Mouse (Mus musculus): ENCODE measurements around the gene Cntnap2.
"Not testable (repeated sequence)": the region's sequence is repeated elsewhere in the genome, so short reads cannot be mapped to it uniquely, and the experiment has no call there.

Cntnap2 gene

DNA sequence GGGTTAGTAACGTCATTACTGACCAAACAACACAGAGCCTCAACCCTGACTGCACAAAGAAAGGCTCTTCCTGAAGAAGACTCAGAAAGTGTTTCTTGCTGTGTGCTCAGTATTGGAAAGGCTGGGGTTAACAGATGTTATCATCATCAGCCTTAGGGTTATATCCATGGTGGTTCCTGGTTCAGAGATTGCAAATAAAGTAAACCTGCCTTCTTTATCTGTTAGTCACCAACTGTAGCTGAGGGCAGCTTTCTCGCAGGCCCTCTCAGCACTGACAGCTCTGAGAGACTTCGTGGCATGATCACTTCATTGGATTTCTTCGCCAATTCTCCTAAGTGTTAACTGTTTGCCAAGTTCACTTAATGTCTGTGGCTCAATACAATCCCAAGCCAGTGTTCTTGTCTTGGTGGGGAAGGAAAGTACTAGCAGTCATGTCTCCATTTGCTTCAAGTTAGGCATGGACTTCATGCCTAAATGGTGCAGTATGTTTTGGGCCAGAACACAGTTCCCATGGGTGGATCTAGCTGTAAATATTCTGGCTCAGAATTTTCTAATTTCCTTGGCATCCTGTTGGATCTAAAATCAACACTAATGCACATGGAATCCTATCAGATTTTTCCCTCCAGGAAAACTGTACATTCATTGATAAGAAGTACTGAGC is 2197.2 kb downstream of the Cntnap2 start:
- no peak for DNase-seq

- no peak for DNase-seq
These were observed 2197.9 kb downstream of the Cntnap2 start for GRCm38 (mm10) chr6:47256918-47257506.

- DNase-seq, result no peak
These were observed 2200.5 kb downstream of the Cntnap2 start for GRCm38 (mm10) chr6:47259626-47260114.

GRCm38 (mm10) chr6:47267236-47267635 is 2208.1 kb downstream of the Cntnap2 start:
- DNase-seq, result no peak

DNA sequence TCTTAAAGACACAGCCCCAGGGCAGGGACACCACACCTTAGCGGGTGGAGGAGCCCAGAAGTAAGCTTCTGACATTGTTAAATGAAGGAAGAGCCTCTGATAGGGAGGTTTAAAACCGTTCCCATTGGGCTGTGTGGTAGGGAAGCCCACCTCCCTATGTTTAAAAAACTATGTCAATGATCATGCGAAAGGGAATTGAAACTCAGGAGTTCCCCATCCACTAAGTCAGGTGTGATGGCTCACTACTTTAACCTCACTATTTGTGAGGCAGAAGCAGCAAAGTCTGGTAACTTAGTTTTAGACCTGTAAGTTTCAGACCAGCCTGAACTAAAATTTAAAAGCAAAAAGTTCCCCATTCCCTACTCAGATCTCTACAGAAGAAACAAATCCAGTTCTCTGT is 2210.3 kb downstream of the Cntnap2 start:
- no peak for DNase-seq

DNA sequence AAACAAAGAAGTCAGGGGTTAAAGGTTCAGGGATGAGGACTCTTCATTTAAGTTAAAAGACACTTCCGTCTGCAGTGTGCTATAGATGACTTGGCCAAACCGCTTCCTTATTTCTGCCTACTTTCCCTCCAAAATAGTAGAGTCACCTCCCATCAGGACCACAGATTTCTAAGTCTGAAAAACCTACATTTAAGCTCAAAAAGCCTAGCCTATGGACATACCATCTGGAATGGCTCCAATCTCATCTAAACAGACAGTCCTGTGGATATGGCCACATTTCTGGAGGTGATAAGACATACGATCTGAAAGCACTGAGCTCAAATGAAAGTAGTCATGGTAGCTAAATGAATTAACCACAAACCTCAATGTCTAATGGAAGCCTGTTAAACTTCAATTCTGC is 2212.4 kb downstream of the Cntnap2 start:
- no peak for DNase-seq

- no peak for DNase-seq
These were observed 2213.7 kb downstream of the Cntnap2 start for GRCm38 (mm10) chr6:47272606-47273575.

DNA sequence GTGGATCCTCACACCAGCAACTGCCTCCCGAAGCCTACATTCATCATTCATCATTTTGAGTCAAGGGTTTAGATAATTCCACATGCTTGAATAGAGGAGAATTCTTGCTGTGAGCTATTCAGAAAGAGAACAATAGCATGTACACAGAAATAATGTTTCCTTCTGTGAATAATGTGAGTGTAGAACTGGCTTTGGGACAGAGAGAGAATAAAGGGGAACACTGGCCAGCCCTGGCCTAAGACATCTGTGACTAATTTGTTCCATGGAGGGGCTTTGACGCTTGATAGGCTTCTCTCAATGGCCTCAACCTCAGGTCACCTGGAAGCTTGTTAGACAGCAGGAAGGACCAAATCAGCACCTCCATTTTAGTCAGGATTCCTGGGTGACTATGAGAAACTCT is 2215.9 kb downstream of the Cntnap2 start:
- no peak for DNase-seq

DNA sequence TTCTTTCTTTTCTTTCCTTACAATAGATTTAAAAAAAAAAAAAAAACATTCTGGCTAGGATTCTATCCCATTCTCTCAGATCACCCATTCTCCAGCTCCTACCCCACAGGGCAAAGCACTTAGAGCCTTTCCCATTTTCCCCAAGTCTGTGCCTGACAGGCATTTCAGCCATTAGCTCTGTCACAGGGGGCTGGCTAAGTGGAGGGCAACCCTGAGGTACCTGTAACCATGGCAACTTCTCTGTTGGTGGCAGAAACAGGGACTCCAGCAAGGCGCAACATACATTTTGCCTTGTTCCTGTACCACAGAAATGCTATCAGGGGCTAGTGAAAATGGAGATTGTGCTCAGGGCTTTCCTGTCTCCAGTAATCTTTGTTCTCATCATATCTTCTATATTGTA is 2220.0 kb downstream of the Cntnap2 start:
- DNase-seq, result no peak

DNA sequence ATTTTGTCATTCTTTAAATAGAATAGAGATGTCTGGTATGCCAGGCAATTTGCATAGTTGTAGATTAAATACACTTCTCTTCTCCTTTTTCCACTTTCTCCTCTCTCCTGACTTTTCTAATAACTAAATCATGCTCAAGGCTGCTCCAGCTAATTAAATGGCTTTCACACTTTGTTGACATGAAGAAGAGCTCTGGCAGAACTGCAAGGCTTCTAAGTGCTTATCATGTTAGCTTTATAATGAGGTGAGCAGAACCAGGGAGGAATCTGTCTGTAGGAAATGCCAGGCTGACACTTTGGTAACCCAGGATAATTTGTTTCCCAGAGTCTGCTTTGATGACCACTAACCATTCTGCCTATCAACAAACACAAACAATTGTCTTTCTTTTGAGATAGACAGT is 2222.4 kb downstream of the Cntnap2 start:
- DNase-seq, result no peak

GRCm38 (mm10) chr6:47284794-47285193 is 2225.6 kb downstream of the Cntnap2 start:
- DNase-seq, result no peak

DNA sequence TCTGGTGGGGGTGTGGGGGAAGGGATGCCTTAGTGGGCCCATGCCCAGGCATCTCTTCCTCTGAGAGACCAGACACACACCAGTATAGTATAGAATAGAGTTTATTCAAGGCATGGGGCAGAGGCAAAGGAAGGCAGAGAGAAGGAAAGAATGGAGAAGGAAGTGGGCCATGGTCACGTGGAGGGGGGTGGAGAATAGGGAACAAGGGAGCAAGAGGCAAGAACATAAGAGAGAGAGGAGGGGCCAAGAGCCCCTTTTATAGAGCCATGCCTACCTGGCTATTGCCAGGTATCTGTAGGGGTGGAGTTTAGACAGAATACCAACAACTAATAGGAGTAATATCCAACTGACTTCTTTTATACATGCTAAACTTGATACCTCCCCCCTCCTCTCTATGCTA is 2226.6 kb downstream of the Cntnap2 start:
- no peak for DNase-seq

- not testable (repeated sequence) for DNase-seq
These were observed 2227.2 kb downstream of the Cntnap2 start for GRCm38 (mm10) chr6:47286247-47286967.

DNA sequence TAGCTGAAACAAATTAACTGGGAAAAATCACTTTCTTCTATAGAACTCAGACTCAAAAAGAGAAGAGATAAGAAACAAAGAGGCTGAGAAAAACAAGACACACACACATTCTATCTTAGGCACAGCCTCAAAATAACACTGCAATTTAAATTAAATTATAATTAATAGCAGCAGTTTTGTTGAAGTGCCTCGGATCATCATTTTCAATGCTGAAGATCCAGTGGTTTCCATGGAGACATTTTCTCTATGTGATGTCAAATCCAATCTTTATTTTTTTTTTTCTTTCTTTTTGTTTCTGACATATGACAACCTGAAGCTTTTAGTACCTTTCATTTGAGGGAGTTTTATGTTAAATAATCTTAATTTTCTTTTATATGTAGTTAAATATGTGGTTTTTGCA is 2228.6 kb downstream of the Cntnap2 start:
- no peak for DNase-seq

DNA sequence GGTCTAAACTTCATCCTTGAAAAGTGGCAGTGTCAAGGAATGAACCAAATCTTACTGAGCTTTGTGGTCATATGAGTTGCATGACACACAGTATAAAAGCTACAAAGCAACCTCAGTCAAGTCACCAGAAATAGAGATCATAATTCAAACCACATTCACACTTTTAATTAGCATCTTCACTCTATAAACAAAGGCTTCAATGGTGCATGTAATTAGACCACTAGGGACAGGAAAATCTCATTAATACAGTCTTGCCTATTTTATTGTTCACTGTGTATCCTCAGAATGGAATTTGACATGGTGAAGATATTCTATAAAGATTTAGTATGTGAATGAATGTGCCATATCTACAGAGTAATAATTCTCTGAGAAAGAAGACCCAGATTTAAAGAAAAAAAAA is 2232.8 kb downstream of the Cntnap2 start:
- DNase-seq, result no peak

DNA sequence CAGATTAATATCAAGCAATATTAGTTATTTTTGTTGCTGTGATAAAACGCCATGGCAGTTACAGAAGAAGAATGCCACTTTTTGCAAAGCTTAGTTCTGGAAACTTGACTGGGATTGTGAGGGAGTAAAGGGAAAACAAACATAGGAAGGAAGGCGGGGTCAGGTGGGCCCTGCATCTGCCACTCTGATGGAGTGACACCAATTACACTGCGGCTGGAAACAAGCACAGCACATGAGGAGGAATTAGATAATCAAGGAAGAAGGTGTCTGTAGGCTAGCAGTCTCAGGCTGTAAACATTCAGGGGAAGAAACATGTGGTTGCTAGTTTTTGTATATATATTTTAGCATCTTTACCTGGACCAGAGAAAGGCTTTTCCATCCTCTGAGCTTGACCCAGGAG is 2233.3 kb downstream of the Cntnap2 start:
- no peak for DNase-seq

DNA sequence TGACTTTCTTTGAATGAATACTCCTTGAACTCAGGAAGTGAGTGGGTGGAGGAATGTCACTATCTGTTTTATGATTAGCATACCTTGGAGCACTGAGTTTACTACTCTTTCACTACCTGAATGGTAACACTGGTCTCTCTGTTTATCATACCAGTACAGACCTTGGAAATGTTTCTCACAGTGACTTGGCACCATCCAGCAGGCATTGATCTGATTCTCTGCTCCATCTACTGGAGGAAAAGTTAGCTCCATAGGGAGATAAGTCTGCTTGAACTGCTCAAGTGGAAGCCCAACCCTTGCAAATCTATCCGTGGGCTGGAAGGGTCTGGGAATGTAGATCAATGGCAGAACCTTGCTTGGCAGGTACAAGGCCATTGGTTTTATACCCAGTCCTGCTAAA is 2235.3 kb downstream of the Cntnap2 start:
- no peak for DNase-seq

DNA sequence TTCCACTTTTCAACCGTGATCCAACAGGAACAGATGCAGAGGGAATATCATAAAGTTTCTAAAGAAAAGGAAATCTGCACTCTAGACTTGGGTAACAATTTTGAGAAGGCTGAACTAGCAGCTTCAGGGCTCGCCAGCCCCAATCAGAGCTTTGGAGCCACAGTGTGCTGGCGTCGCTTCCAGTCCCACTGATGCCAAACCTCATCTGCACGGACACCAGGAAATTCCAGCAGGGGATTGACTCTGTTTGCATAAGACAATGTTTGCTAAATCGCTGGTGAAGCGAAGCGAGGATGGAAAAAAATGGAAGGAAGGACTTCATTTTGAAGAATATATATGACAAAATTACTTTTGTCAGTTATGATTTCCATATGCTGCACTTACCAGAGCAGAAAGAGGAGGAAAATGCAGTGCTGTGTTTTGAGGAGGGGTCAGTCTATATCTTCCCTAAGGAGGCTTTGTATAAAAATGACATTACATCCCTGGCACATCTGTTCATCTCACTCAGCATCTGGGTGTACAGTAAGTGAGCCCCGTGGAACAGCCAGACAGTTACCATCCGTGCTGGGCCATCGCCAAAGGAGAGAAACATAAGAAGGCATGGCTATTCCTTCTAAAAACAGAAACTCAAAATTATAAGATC is 2245.8 kb downstream of the Cntnap2 start:
- no peak for DNase-seq

- no peak for DNase-seq
These were observed 2247.1 kb downstream of the Cntnap2 start for GRCm38 (mm10) chr6:47306065-47306798.

DNA sequence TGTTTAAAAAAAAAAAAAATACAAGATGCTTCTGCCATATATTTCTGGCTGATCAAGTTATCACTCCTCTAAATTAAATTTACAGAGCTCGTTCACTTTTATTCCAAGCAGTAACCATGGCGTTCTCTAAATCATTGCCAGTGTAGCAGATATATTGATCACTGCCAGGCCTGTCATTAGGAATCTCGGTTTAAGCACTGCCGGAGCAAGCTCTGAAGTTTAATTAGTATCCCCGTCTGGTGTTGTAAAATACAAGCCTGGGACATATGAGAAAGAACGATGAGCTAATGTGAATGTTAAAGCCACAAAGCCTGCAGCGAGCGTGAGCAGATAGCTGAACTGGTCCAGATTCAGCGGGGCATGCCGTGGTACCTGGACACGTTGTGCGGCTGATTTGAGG is 2247.8 kb downstream of the Cntnap2 start:
- DNase-seq, result no peak

- DNase-seq, result peak in 1 of 2 experiments; percentile 8
These were observed 2255.6 kb downstream of the Cntnap2 start for GRCm38 (mm10) chr6:47314507-47315334.
